Comparison of ENCODE assay signal across 12 mouse cellular contexts in the genomic region with DNA sequence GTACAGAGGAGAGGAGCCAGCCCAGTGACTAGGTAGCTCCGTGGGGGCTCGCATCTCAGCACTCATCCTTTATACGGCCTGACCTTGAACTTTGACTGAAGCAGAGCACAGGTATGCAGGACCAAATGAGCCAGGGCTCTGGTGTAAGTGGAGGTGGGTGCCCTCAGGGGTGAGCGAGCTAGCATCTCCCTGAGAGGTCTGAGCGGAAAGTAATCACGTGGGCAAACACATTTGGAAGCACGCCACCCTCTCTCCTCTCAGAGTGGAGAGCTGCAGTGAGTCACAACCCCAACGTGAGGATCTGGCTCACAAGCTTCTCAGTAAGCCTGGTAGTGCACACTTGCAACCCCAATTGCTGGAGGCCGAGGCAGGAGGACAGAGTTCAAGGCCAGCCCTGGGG. TPM values are rescaled to one million over a fixed set of nuclear protein-coding genes. Genes with fewer than 3 reads are reported as not detected.
A peak's percentile ranks its signal among the peaks of the same experiment; 100 is the strongest.
DNase-seq lines count a peak whose midpoint lies in the region; ATAC-seq and TF ChIP-seq lines count a peak whose summit lies in the region.
"Had no signal": no experiment of that assay in that cellular context is flagged by ENCODE, and none has a peak within 500 bp of the region (broad histone marks: within the 10 kb centered on the region; RNA-seq: fewer than 3 reads in every experiment).

No protein-coding gene starts in this region.

- no peak overlapping the region for H3K9ac ChIP-seq in heart, adult 2 months (ENCODE audit: low read depth, low read length)
- H3K9ac ChIP-seq in heart, embryonic 11.5 days (ENCODE audit: low read depth, low read length) = no peak overlapping the region
- no peak overlapping the region for H3K9ac ChIP-seq in heart, embryonic 12.5 days
- no peak overlapping the region for H3K9ac ChIP-seq in forebrain, embryonic 16.5 days (replicated peaks; ENCODE audit: low read depth, low read length)
- H3K9ac ChIP-seq in intestine, embryonic 16.5 days (ENCODE audit: low read depth, low read length) = no peak overlapping the region
- H3K9ac ChIP-seq: liver, embryonic 12.5 days had no signal

- DNase-seq in heart, adult 2 months = peak; percentile 66 to 77
- DNase-seq in adrenal gland, adult (ENCODE audit: inconsistent age in 2 of 2, low spot score in 1 of 2) = peak; percentile 88 to 93
- peak; percentile 72 for DNase-seq in lung, postnatal 14 days
- no peak for DNase-seq in yolk sac, embryonic 10.5 days (ENCODE audit: low spot score)
- DNase-seq: thymus, postnatal 4 days had no signal

- 0 out of 2 replicates have a peak, but pooled peaks have one; percentile 5 for TF ChIP-seq EP300 in heart, adult 2 months (IDR thresholded peaks at IDR 0.05; ENCODE audit: insufficient read depth, low read depth, low read length)

- no peak for TF ChIP-seq POLR2A in heart, adult 2 months (IDR thresholded peaks at IDR 0.05; ENCODE audit: insufficient read depth, low read depth, low read length)

- H3K27ac ChIP-seq in heart, adult 2 months = no peak overlapping the region; the same call in 1 of the 2 replicates
- H3K27ac ChIP-seq in heart, embryonic 11.5 days (ENCODE audit: low read depth, low read length) = no peak overlapping the region
- H3K27ac ChIP-seq in heart, embryonic 12.5 days (ENCODE audit: poor library complexity, severe bottlenecking) = no peak overlapping the region
- H3K27ac ChIP-seq in forebrain, embryonic 16.5 days (ENCODE audit: low read length) = no peak overlapping the region
- H3K27ac ChIP-seq in intestine, embryonic 16.5 days (ENCODE audit: low read length) = no peak overlapping the region
- H3K27ac ChIP-seq: liver, embryonic 12.5 days had no signal

- no peak for ATAC-seq in heart, embryonic 11.5 days (replicated peaks; ENCODE audit: insufficient number of reproducible peaks, low FRiP score, low TSS enrichment)
- ATAC-seq in heart, embryonic 12.5 days (ENCODE audit: insufficient number of reproducible peaks, low FRiP score) = 0 out of 2 replicates have a peak, but pooled peaks have one; percentile 5
- ATAC-seq in forebrain, embryonic 16.5 days = no peak
- no peak for ATAC-seq in intestine, embryonic 16.5 days
- ATAC-seq: liver, embryonic 12.5 days had no signal

- no peaks in the 10 kb centered on the region for H3K9me3 ChIP-seq in heart, embryonic 11.5 days (replicated peaks; ENCODE audit: control insufficient read depth, low read length)
- no peaks in the 10 kb centered on the region for H3K9me3 ChIP-seq in heart, embryonic 12.5 days (replicated peaks)
- H3K9me3 ChIP-seq in forebrain, embryonic 16.5 days (ENCODE audit: control insufficient read depth, low read length) = no peaks in the 10 kb centered on the region
- no peaks in the 10 kb centered on the region for H3K9me3 ChIP-seq in intestine, embryonic 16.5 days (ENCODE audit: control insufficient read depth, low read length)
- H3K9me3 ChIP-seq: liver, embryonic 12.5 days had no signal

- no peaks in the 10 kb centered on the region for H3K27me3 ChIP-seq in heart, adult 2 months (ENCODE audit: control insufficient read depth, insufficient read depth, low read length)
- no peaks in the 10 kb centered on the region for H3K27me3 ChIP-seq in heart, embryonic 11.5 days (ENCODE audit: control insufficient read depth, insufficient read depth, low read length)
- no peaks in the 10 kb centered on the region for H3K27me3 ChIP-seq in heart, embryonic 12.5 days (replicated peaks)
- H3K27me3 ChIP-seq in forebrain, embryonic 16.5 days (replicated peaks; ENCODE audit: control insufficient read depth, insufficient read depth, low read length) = no peaks in the 10 kb centered on the region
- no peaks in the 10 kb centered on the region for H3K27me3 ChIP-seq in intestine, embryonic 16.5 days (replicated peaks; ENCODE audit: control insufficient read depth, insufficient read depth, low read length)
- H3K27me3 ChIP-seq: liver, embryonic 12.5 days had no signal

- H3K4me3 ChIP-seq in heart, adult 2 months = no peak overlapping the region
- no peak overlapping the region for H3K4me3 ChIP-seq in heart, embryonic 11.5 days (ENCODE audit: low read depth, low read length)
- no peak overlapping the region for H3K4me3 ChIP-seq in heart, embryonic 12.5 days
- H3K4me3 ChIP-seq in forebrain, embryonic 16.5 days (replicated peaks; ENCODE audit: low read length) = no peak overlapping the region
- no peak overlapping the region for H3K4me3 ChIP-seq in intestine, embryonic 16.5 days (ENCODE audit: low read length)
- H3K4me3 ChIP-seq: liver, embryonic 12.5 days had no signal

- H3K4me1 ChIP-seq in heart, adult 2 months (ENCODE audit: control insufficient read depth, insufficient read depth, low read length) = peaks cover 11% of the 10 kb centered on the region
- H3K4me1 ChIP-seq in heart, embryonic 11.5 days (ENCODE audit: control insufficient read depth, insufficient read depth, low read length) = peaks cover 31% of the 10 kb centered on the region
- peaks cover 68% of the 10 kb centered on the region for H3K4me1 ChIP-seq in heart, embryonic 12.5 days (replicated peaks)
- peaks cover 22% of the 10 kb centered on the region for H3K4me1 ChIP-seq in forebrain, embryonic 16.5 days (replicated peaks; ENCODE audit: control insufficient read depth, insufficient read depth, low read length)
- H3K4me1 ChIP-seq in intestine, embryonic 16.5 days (ENCODE audit: control insufficient read depth, insufficient read depth, low read length) = peaks cover 43% of the 10 kb centered on the region

- H3K79me2 ChIP-seq in heart, adult 2 months (replicated peaks; ENCODE audit: control insufficient read depth, insufficient read depth, low read length) = no peaks in the 10 kb centered on the region

- TF ChIP-seq CTCF in heart, adult 2 months (IDR thresholded peaks at IDR 0.05) = no peak

- no peaks in the 10 kb centered on the region for H3K36me3 ChIP-seq in heart, adult 2 months (ENCODE audit: control insufficient read depth, insufficient read depth, low read length)
- H3K36me3 ChIP-seq in heart, embryonic 11.5 days (ENCODE audit: control insufficient read depth, insufficient read depth, low read length) = no peaks in the 10 kb centered on the region
- peaks cover 9% of the 10 kb centered on the region; the same call in 1 of the 2 replicates for H3K36me3 ChIP-seq in heart, embryonic 12.5 days
- 0 out of 2 replicates have a peak, but pooled peaks cover 2% of the 10 kb centered on the region for H3K36me3 ChIP-seq in forebrain, embryonic 16.5 days (ENCODE audit: control insufficient read depth, insufficient read depth)
- no peaks in the 10 kb centered on the region for H3K36me3 ChIP-seq in intestine, embryonic 16.5 days (ENCODE audit: control insufficient read depth, insufficient read depth, low read length)

- 34% methylated on average over 9 of the region's 9 CpGs for WGBS in heart, adult 2 months
- 60% methylated on average over 9 of the region's 9 CpGs for WGBS in heart, embryonic 11.5 days (ENCODE audit: insufficient replicate concordance)
- WGBS in heart, embryonic 12.5 days = 54% methylated on average over 9 of the region's 9 CpGs
- WGBS in forebrain, embryonic 16.5 days = 75% methylated on average over 9 of the region's 9 CpGs
- WGBS in intestine, embryonic 16.5 days = 52% methylated on average over 9 of the region's 9 CpGs

- intact Hi-C loops in heart, adult 2 months (cut with DNase I) = no loop called here

- no peak overlapping the region for H3K4me2 ChIP-seq in heart, embryonic 11.5 days
- no peak overlapping the region for H3K4me2 ChIP-seq in heart, embryonic 12.5 days
- H3K4me2 ChIP-seq in forebrain, embryonic 16.5 days (ENCODE audit: low read length) = no peak overlapping the region
- no peak overlapping the region for H3K4me2 ChIP-seq in intestine, embryonic 16.5 days (ENCODE audit: low read depth, low read length)
- H3K4me2 ChIP-seq: liver, embryonic 12.5 days had no signal

RNA-seq across cellular contexts. Expression of gene Pabpn1l, which starts 19.5 kb away (rescaled TPM):
- total RNA-seq in heart, adult 2 months (2021) = under 1 TPM in 1 of 2 experiments, not detected in 1; 0.52 TPM
- 0.10 TPM in 1 of 2 replicates, not detected in the other for polyA plus RNA-seq in heart, adult 2 months (2012; rRNA removed)
- polyA plus RNA-seq in heart, embryonic 11.5 days (2014; fragmentation: Nextera tagmentation; extraction: Ambion mirVana) = not detected in 2 replicates
- not detected in 2 replicates for polyA plus RNA-seq in heart, embryonic 12.5 days (2016; fragmentation: Nextera tagmentation; extraction: Ambion mirVana)
- not detected in 2 replicates for polyA plus RNA-seq in forebrain, embryonic 16.5 days (2015; fragmentation: Nextera tagmentation; extraction: Ambion mirVana)
- polyA plus RNA-seq in intestine, embryonic 16.5 days (2015; fragmentation: Nextera tagmentation; extraction: Ambion mirVana) = 0.23 TPM in 1 of 2 replicates, not detected in the other
- polyA plus RNA-seq: embryonic facial prominence, embryonic 11.5 days; liver, embryonic 12.5 days; neural tube, embryonic 11.5 days had no signal

RNA-seq across cellular contexts. Expression of gene Trappc2l, which starts 30.6 kb away (rescaled TPM):
- 10 to 100 TPM; 58.6 to 65.4 TPM for total RNA-seq in heart, adult 2 months (2021)
- 161 and 207 TPM in 2 replicates for polyA plus RNA-seq in heart, adult 2 months (2012; rRNA removed)
- 49.8 and 60.0 TPM in 2 replicates for polyA plus RNA-seq in heart, embryonic 11.5 days (2014; fragmentation: Nextera tagmentation; extraction: Ambion mirVana)
- 45.1 and 45.8 TPM in 2 replicates for polyA plus RNA-seq in heart, embryonic 12.5 days (2016; fragmentation: Nextera tagmentation; extraction: Ambion mirVana)
- 72.0 and 92.6 TPM in 2 replicates for polyA plus RNA-seq in forebrain, embryonic 16.5 days (2015; fragmentation: Nextera tagmentation; extraction: Ambion mirVana)
- 76.7 and 86.4 TPM in 2 replicates for polyA plus RNA-seq in intestine, embryonic 16.5 days (2015; fragmentation: Nextera tagmentation; extraction: Ambion mirVana)

RNA-seq across cellular contexts. Expression of gene Galns, which starts 30.8 kb away (rescaled TPM):
- 1 to 10 TPM; 3.1 to 3.2 TPM for total RNA-seq in heart, adult 2 months (2021)
- 4.9 and 5.0 TPM in 2 replicates for polyA plus RNA-seq in heart, adult 2 months (2012; rRNA removed)
- 11.4 and 12.3 TPM in 2 replicates for polyA plus RNA-seq in heart, embryonic 11.5 days (2014; fragmentation: Nextera tagmentation; extraction: Ambion mirVana)
- 12.7 and 13.5 TPM in 2 replicates for polyA plus RNA-seq in heart, embryonic 12.5 days (2016; fragmentation: Nextera tagmentation; extraction: Ambion mirVana)
- polyA plus RNA-seq in forebrain, embryonic 16.5 days (2015; fragmentation: Nextera tagmentation; extraction: Ambion mirVana) = 3.8 and 4.6 TPM in 2 replicates
- polyA plus RNA-seq in intestine, embryonic 16.5 days (2015; fragmentation: Nextera tagmentation; extraction: Ambion mirVana) = 22.4 and 27.4 TPM in 2 replicates

RNA-seq across cellular contexts. Expression of gene Cbfa2t3, which starts 56.8 kb away (rescaled TPM):
- total RNA-seq in heart, adult 2 months (2021) = 10 to 100 TPM; 21.8 to 22.3 TPM
- 10.2 and 10.9 TPM in 2 replicates for polyA plus RNA-seq in heart, adult 2 months (2012; rRNA removed)
- polyA plus RNA-seq in heart, embryonic 11.5 days (2014; fragmentation: Nextera tagmentation; extraction: Ambion mirVana) = 5.2 and 5.4 TPM in 2 replicates
- polyA plus RNA-seq in heart, embryonic 12.5 days (2016; fragmentation: Nextera tagmentation; extraction: Ambion mirVana) = 6.2 TPM in 2 replicates
- polyA plus RNA-seq in forebrain, embryonic 16.5 days (2015; fragmentation: Nextera tagmentation; extraction: Ambion mirVana) = 11.6 and 13.8 TPM in 2 replicates
- 4.1 and 5.2 TPM in 2 replicates for polyA plus RNA-seq in intestine, embryonic 16.5 days (2015; fragmentation: Nextera tagmentation; extraction: Ambion mirVana)
